Mouse (Mus musculus) heart, embryonic 14.5 days (tissue): ENCODE data around the gene Crtc2. TPM values are rescaled to one million over a fixed set of nuclear protein-coding genes. Genes with fewer than 3 reads are reported as not detected.

ENCODE experiments used
- ATAC-seq: fragments of 200-750 bp; cut with Nextera tagmentation; 2 replicates; pipeline ENCODE4 v1.8.0; 2017; ENCODE audit warnings: low read depth, moderate TSS enrichment; ENCODE audit not compliant: insufficient number of reproducible peaks, insufficient read depth, low FRiP score
- H3K27ac ChIP-seq, 2 experiments: fragments of 200-500 bp in 1 of 2; fragments of 300-500 bp in 1 of 2; sonication (generic) in 1 of 2; replicated peaks in 1 of 2; 2 replicates each; pipeline ENCODE4 v1.5.1; 2012 to 2014; ENCODE audit warnings: low read depth in 2 of 2, low read length in 2 of 2, control low read depth in 1 of 2, mild to moderate bottlenecking in 1 of 2, mixed read lengths in 1 of 2; ENCODE audit not compliant: control insufficient read depth in 1 of 2, insufficient read depth in 1 of 2
- H3K27me3 ChIP-seq: fragments of 300-500 bp; sonication (generic); 2 replicates; pipeline ENCODE4 v1.6.1; 2014; ENCODE audit warnings: mild to moderate bottlenecking, low read length, control low read depth; ENCODE audit not compliant: control insufficient read depth, insufficient read depth
- H3K36me3 ChIP-seq: fragments of 300-500 bp; sonication (generic); 2 replicates; pipeline ENCODE4 v1.6.1; 2014; ENCODE audit warnings: mild to moderate bottlenecking, control low read depth, low read length, mixed read lengths; ENCODE audit not compliant: control insufficient read depth, insufficient read depth
- H3K4me1 ChIP-seq, 2 experiments: fragments of 200-500 bp in 1 of 2; fragments of 300-500 bp in 1 of 2; sonication (generic) in 1 of 2; 2 replicates each; pipeline ENCODE4 v1.6.1; 2012 to 2014; ENCODE audit warnings: low read length in 2 of 2, control low read depth in 1 of 2, mixed read lengths in 1 of 2; ENCODE audit not compliant: control insufficient read depth in 2 of 2, insufficient read depth in 2 of 2
- H3K4me2 ChIP-seq: fragments of 300-500 bp; sonication (generic); 2 replicates; pipeline ENCODE4 v1.6.1; 2014; ENCODE audit warnings: mild to moderate bottlenecking, low read length
- H3K4me3 ChIP-seq, 2 experiments: fragments of 200-500 bp in 1 of 2; fragments of 300-500 bp in 1 of 2; sonication (generic) in 1 of 2; 2 replicates each; pipeline ENCODE4 v1.5.1; 2012 to 2014; ENCODE audit warnings: low read length in 2 of 2, mild to moderate bottlenecking in 2 of 2, control low read depth in 1 of 2, low read depth in 1 of 2, moderate library complexity in 1 of 2; ENCODE audit not compliant: control insufficient read depth in 1 of 2, insufficient read depth in 1 of 2
- H3K9ac ChIP-seq: fragments of 300-500 bp; sonication (generic); 2 replicates; pipeline ENCODE4 v1.6.1; 2014; ENCODE audit warnings: mild to moderate bottlenecking, low read length
- H3K9me3 ChIP-seq: fragments of 300-500 bp; sonication (generic); 2 replicates; pipeline ENCODE4 v1.6.1; 2016; ENCODE audit warnings: low read length, control low read depth; ENCODE audit not compliant: control insufficient read depth
- WGBS: fragments of 180-500 bp; shearing (Covaris S2); extraction: QIAGEN DNeasy Blood & Tissue Kit; methylation state at CpG from one replicate; pipeline ENCODE4 v1.1.7; 2014; 5-methylcytosine and 5-hydroxymethylcytosine counted together
- polyA plus RNA-seq: library from polyadenylated mRNA; unstranded; fragments of >200 nt; fragmentation: Nextera tagmentation; extraction: Ambion mirVana; gene quantifications from 2 replicates; pipeline ENCODE4 v1.2.1, GENCODE M21; 2014

The Crtc2 gene
- polyA plus RNA-seq, 1 experiment from 2014 or later, result 7.5 TPM

GRCm38 (mm10) chr3:90273855-90274254 lies 19.9 kb downstream of the Crtc2 start:
- Histone ChIP-seq H3K36me3 (peaks cover 97% of the 10 kb centered on the region), H3K4me3 (no peak overlapping the region)

DNA sequence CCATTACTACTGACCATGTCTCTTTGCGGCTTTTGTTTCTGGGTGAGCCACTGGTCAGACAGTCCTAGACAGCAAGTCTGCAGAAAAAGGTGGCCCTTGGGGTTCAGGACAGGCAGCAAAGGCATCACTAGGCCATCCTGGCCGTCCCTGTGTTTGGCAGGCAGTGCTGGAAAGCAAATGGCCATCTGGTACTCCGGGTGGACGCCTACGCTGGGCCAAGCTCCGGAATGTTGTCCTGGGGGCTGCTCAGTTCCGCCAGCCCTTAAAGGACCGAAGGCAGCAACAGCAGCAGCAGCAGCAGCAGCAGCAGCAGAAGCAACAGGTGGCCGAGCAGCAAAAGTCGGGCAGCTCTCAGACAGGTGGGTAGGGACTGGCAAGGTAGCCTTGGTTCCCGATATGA lies 21.3 kb downstream of the Crtc2 start:
- ATAC-seq, result no peak

More at GRCm38 (mm10) chr3:90273855-90274254, 19.9 kb downstream of the Crtc2 start:
- Histone ChIP-seq H3K4me2 (no peak overlapping the region), H3K9me3 (no peaks in the 10 kb centered on the region), H3K27me3 (no peaks in the 10 kb centered on the region), H3K4me1 (no peaks in the 10 kb centered on the region; a peak in 1 of 4 replicates), H3K9ac (no peak overlapping the region), H3K27ac (no peak overlapping the region)
- WGBS, result 94% methylated on average over 22 of the region's 22 CpGs
- no peak for ATAC-seq

DNA sequence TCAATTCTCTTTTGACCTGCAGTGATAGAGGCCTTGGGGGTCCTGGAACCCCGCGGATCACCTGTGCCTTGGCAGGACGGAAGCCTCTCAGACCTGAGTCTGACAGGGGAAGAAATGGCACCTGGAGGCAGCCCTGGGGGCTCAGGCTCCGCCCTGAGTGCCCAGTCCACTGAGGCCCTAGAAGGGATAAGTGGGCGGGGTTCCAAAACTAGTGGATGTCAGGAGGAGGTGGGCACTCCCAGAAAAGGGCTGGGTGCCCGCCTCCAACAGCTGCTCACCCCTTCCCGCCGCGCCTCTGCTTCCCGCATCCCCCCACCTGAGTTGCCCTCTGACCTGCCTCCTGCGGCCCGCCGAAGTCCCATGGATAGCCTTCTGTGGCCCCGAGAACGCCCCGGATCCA lies 22.9 kb downstream of the Crtc2 start:
- Histone ChIP-seq H3K4me1 (no peaks in the 10 kb centered on the region; a peak in 1 of 4 replicates), H3K4me2 (no peak overlapping the region), H3K4me3 (no peak overlapping the region), H3K27me3 (no peaks in the 10 kb centered on the region), H3K9me3 (no peaks in the 10 kb centered on the region), H3K27ac (no peak overlapping the region), H3K36me3 (peaks cover 93% of the 10 kb centered on the region), H3K9ac (no peak overlapping the region)
- WGBS, result 47% methylated on average over 16 of the region's 16 CpGs
- no peak for ATAC-seq

More for the DNA sequence above, 21.3 kb downstream of the Crtc2 start:
- H3K9ac ChIP-seq, result no peak overlapping the region
- no peak overlapping the region for H3K4me3 ChIP-seq
- H3K4me2 ChIP-seq, result no peak overlapping the region
- H3K27ac ChIP-seq, result no peak overlapping the region
- 91% methylated on average over 11 of the region's 11 CpGs for WGBS
- no peaks in the 10 kb centered on the region for H3K27me3 ChIP-seq
- H3K36me3 ChIP-seq, result peaks cover 98% of the 10 kb centered on the region
- no peaks in the 10 kb centered on the region for H3K9me3 ChIP-seq
- H3K4me1 ChIP-seq, result no peaks in the 10 kb centered on the region; a peak in 1 of 4 replicates

DNA sequence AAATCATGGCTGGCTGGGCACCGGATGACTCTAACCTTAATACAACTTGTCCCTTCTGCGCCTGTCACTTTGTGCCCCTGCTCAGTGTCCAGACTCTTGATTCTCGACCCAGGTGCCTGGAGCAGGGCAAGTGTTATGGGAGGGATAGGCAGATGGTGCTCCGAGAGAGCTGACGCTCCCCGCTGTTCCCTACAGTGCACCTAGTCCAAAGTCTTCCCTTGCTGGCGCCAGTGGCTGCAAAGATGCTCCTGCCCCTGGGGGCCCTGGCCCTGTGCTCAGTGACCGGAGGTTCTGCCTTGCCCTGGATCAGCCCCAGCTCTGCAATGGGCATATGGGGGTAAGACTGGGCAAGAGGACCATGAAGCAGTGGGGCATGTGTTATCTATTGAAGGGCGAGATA lies 23.8 kb downstream of the Crtc2 start:
- Histone ChIP-seq H3K27me3 (no peaks in the 10 kb centered on the region), H3K4me2 (no peak overlapping the region), H3K27ac (no peak overlapping the region), H3K9me3 (no peaks in the 10 kb centered on the region), H3K36me3 (peaks cover 84% of the 10 kb centered on the region), H3K4me3 (no peak overlapping the region), H3K9ac (no peak overlapping the region), H3K4me1 (no peaks in the 10 kb centered on the region; a peak in 1 of 4 replicates)
- no peak for ATAC-seq
- WGBS, result 90% methylated on average over 9 of the region's 9 CpGs

- no peaks in the 10 kb centered on the region for H3K9me3 ChIP-seq
- no peak for ATAC-seq
- WGBS, result 96% methylated on average over 10 of the region's 10 CpGs
- H3K27ac ChIP-seq, result no peak overlapping the region
- no peaks in the 10 kb centered on the region; a peak in 1 of 4 replicates for H3K4me1 ChIP-seq
- H3K4me2 ChIP-seq, result no peak overlapping the region
- H3K9ac ChIP-seq, result no peak overlapping the region
- no peak overlapping the region for H3K4me3 ChIP-seq
- no peaks in the 10 kb centered on the region for H3K27me3 ChIP-seq
- peaks cover 80% of the 10 kb centered on the region for H3K36me3 ChIP-seq
Observed at GRCm38 (mm10) chr3:90278211-90278610, 24.2 kb downstream of the Crtc2 start.

DNA sequence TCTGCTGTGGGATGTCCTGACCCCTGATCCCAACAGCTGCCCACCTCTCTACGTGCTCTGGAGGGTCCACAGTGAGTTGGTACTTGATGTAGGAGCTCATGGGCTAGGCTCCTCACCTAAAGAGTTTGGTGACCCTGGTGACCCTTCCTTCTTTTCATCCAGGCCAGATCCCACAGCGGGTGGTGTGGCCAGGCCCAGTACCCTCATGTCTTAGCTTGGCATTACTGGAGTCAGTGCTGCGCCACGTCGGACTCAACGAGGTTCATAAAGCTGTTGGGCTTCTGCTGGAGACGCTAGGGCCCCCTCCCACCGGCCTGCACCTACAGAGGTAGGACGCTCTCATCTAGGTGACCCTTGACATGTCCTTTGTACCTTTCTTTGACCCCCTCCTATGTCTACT lies 25.3 kb downstream of the Crtc2 start:
- no peak for ATAC-seq
- 95% methylated on average over 9 of the region's 9 CpGs for WGBS
- H3K4me3 ChIP-seq, result no peak overlapping the region

GRCm38 (mm10) chr3:90279743-90280142 lies 25.8 kb downstream of the Crtc2 start:
- 83% methylated on average over 7 of the region's 7 CpGs for WGBS
- no peak for ATAC-seq
- Histone ChIP-seq H3K4me2 (no peak overlapping the region), H3K36me3 (peaks cover 66% of the 10 kb centered on the region), H3K27me3 (no peaks in the 10 kb centered on the region), H3K4me3 (no peak overlapping the region), H3K4me1 (no peaks in the 10 kb centered on the region; a peak in 1 of 4 replicates), H3K27ac (no peak overlapping the region), H3K9me3 (no peaks in the 10 kb centered on the region), H3K9ac (no peak overlapping the region)

More for the DNA sequence above, 25.3 kb downstream of the Crtc2 start:
- Histone ChIP-seq H3K27ac (no peak overlapping the region), H3K4me2 (no peak overlapping the region), H3K27me3 (no peaks in the 10 kb centered on the region), H3K9me3 (no peaks in the 10 kb centered on the region), H3K4me1 (no peaks in the 10 kb centered on the region; a peak in 1 of 4 replicates), H3K36me3 (peaks cover 70% of the 10 kb centered on the region), H3K9ac (no peak overlapping the region)

DNA sequence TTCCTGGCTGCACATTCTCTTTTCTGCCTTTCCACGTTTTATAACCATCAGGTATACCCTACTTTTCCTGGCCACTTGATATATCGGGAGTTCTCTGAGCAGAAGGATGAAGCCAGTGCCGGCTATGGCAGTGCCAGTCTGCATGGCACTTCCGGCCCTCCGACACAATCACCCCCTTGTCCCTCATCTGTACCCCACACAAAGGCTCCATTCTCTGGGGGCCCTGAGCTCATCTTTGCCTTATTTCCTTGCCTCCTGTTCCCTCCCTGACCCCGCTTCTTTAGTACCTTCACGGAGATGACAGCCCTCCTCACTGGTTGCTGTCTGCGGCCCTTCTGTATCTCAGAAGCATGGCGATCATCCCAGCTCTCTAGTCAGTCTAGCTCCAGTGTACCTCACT lies 26.7 kb downstream of the Crtc2 start:
- Histone ChIP-seq H3K9ac (no peak overlapping the region), H3K4me1 (no peaks in the 10 kb centered on the region; a peak in 1 of 4 replicates), H3K36me3 (peaks cover 57% of the 10 kb centered on the region), H3K27me3 (no peaks in the 10 kb centered on the region), H3K9me3 (no peaks in the 10 kb centered on the region), H3K27ac (no peak overlapping the region), H3K4me2 (no peak overlapping the region), H3K4me3 (no peak overlapping the region)
- 84% methylated on average over 9 of the region's 9 CpGs for WGBS
- no peak for ATAC-seq
